Mouse (Mus musculus) heart, adult 9 months (tissue): Measurements from ENCODE around the gene Plxnb3.

Experiments
- DNase-seq, 2 experiments: peaks; one replicate each; pipeline ENCODE4 v3.0.0; 2022; ENCODE audit warnings: low spot score in 2 of 2

Plxnb3 gene

DNA sequence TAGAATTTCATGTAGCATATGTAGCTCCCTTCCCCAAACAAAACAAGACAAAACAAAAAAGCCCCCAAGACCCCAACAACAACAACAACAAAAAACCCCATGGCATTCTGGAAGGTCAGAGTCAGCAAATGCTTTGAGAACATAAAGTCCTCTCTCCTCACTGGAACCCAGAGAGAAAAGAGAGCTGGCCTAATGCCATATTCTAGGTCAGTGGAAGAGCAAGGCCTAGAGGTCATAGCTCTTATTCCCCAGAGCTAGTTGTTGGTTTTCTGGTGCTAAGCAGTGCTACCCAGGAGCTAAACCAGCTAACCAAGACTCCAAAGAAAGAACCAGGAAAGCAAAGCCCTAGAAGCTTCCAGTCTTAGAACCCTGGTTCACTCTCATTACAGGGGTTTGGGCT, 28.8 kb downstream of the Plxnb3 start:
- peak in 1 of 2 experiments; percentile 7 for DNase-seq

DNA sequence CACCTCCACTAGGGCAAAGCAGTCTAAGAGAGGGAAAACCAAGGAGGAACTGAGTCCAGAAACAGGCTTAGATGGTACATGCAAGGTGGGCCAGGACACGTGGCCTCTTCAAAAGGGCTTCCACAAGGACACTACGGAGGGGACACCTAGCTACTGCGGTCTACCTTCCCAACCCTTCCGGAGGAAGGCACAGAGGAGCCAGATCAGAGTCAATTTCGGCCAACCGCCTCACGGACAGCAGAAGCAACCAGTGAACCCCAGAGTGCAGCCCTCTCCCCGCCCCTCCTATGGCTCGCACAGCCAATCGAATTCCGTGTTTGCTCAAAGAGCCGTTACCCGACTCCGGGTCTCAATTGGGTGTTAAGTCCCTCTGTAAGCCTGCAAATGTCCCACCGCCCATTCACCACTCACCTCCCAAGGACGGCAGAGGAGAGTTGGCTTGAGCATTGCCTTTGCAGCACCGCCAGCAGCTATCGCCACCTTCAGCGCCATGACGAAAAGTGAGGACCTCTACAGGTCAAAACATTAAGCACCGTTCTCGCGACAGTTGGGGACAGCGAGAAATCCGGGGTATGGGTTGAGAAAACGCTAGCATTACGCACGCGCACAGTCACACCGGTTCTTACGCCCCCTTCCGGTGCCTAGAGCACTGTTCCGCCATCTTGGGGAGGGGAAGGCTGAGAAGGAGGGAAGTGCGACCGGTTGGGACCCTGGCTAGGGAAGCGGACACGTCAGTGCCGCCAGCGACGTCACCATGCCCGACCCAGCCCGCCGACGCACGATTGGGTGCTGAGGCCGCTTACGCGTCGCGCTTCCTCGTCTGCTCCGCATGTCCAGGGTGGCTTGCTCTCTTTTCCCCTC, 29.7 kb downstream of the Plxnb3 start, which contains the start of the genes Idh3g and Ssr4:
Idh3g (minus strand) TSS at position 534 of the 861 bp plus-strand sequence.
Ssr4 (plus strand) TSS at position 665 of the 861 bp plus-strand sequence.
- peak; percentile 94 to 95 for DNase-seq

DNA sequence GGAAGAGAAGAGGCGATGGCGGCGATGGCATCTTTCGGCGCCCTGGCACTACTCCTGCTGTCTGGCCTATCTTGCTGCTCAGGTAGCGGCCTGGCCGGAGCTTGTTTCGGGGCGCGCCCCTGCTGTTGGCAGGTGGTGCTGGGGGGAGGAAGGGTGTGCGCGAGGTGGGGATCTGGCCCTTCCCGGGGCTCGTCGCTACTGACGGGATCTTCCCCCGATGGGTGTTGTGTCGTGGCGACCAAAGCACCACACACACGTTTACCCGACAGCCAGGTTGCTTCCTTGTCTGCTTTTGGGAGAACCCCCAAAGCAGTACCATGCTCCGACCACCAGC, 30.3 kb downstream of the Plxnb3 start:
- DNase-seq, result no peak

DNA sequence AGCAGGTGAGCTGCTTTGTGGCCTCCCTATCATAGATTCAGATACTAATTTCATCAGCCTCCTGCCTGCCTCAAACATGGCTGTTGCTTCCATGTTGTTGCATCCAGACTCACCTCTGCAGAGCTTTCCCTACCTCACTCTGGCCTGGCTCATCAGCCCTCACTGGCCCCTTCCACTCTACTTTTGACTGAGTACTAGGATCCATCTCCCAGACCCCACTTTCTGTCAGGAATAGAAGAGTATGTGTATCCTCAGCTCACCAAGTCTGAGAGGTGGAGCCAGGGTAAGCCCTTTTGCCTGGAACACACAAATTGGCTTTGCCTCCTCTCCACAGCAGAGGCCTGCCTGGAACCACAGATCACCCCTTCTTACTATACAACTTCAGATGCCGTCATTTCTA, 31.6 kb downstream of the Plxnb3 start:
- no peak for DNase-seq

DNA sequence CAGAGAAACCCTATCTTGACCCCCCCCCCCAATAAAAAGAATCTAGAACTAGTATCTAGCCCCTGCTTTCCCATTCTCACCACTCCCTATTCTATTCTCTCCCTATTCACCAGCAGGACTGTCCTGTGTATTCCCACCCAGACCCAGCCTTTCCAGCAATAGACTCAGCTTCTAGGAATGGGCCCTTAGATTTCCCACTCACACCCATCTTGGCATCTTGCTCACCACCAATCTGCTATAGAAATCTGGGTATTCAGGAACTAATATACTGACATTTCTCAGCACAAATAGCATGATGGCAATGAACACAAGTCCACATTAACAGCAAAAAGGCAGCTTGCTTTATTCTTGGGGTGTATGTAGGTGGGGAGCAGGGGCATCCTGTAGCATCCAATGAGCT, 36.1 kb downstream of the Plxnb3 start:
- no peak for DNase-seq

DNA sequence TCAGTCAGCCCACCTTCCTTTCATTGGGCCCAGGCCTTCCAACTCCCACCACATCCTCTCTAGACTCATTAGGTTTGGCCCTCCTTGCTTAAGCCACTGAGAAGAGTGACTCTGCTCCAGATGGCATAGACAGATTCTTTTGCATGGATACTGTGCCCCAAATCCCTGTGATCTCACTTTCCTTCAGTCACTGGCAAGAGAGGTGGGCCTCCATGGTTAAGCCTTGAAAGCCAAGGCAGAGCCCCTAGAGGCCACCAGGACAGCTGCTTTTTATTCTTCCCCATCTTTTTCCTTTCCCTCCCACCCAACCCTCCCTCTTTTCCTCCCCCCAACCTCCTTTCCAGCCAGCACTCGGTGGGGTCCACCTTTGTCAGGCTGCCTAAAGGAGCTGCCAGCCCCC, 36.6 kb downstream of the Plxnb3 start:
- no peak for DNase-seq

DNA sequence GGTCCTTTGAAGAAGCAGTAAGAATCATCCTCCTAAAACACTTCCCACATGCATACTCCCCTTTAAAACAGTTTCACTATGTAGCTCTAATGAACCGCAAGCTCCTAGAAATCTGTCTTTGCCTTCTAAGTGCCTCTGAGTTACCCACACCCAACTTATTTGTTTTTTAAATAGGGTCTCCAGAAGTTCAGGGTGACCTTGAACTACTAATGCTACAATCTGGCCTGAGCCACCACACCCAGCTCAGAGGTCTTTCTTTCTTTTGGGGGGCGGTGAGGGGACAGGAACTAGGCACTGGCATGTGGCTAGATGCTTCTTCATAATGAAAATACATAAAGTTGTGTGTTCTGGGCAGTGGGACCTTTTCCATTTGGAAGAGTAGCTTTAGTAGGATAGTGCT, 40.6 kb downstream of the Plxnb3 start:
- no peak for DNase-seq

DNA sequence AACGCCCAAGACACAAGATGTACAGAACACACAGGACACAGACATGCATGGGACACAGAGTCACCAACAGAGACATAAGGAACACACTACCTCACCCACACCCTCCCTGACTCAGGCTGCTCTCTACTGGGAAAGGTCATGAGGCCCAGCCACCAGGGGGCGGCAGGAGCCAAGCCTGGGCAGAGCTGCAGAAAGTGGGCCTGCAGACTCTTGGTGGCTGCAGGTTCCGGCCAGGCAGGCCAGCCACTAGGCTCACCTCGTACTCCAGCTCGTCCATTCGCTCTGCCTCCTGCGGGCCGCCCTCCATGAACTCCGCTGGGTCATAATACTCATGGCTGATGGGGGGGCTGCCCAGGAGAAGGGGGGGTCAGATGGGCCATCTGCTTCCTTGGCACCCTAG, 41.6 kb downstream of the Plxnb3 start:
- DNase-seq, result peak; percentile 35 to 67

DNA sequence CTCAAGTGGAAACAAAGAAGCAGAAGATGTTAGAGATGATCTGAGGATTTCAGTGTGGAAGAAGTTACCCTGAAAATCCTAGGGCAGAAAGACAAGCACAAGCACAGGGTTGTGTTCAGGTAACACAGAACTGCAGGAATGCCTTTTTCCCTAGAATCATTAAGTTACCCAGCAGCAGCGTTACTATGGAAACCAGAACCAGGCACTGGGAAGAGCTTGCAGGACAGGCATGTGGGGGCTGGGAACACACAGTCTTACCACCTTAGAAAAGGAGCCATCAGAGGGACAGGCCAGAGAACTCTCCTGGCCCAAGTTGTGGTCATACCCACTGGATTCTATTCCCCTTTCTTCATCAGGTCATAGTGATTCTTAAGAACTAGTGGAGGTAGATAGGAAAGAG, 48.9 kb downstream of the Plxnb3 start:
- DNase-seq, result no peak

DNA sequence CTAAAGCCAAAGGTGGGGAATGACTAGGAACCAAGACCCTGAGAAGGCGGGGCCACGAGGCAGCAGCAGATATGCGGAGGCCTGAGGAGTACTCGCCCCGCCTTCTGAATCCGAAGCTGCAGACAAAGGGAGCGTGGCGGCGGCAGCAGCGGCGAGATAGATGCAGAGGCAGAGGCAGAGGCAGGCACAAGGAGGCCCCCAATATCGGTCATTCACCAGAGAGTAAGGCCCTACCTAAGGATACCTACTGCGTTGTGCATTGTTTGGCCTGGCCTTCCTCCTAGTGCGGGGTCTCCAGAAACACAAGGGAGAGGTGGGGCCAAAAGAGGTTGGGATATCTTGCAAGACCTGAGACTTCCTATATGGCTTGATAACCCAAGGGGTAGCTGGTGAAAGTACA, 58.2 kb downstream of the Plxnb3 start:
- no peak for DNase-seq

DNA sequence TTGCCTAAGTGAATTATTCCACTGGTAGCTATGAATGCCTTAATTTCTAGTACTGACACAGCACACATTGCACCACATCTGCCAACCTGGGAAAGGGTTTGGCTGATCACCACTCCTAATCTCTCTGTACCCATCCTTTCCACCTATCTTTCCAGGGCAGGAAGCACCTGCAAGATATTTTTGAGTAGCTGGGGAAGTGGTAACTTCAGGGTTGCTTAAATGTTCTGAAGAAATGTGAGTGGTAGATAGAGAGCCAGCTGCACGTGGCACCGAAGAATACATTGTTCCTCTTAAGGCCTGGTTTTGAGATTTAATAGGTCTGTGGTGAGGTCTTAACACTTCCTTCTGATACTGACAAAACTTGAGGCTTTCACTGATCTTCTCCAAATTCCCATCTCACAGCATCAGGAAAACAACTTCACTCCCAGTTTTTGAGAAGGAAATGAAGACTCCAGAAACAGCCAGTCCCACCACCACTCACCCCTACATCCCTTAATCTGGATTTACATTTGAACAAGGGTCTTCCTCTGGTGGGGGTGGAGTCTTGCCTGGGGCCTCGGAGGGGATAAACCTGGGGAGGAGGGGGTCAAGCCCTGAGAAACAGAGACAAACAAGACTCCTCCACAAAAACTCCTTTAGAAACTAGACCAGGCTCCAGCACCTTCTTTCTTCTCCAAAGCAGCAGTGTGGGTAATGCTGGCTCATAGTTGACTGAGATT, 59.9 kb downstream of the Plxnb3 start:
- DNase-seq, result no peak
